Mouse (Mus musculus) MEL (cell line): Measurements from ENCODE around the gene Ugt1a10.

ENCODE experiments used
- BHLHE40 ChIP-seq: IDR thresholded peaks from 2 replicates; pipeline ENCODE4 v1.6.1; 2012; ENCODE audit warnings: low read depth, mild to moderate bottlenecking, inconsistent platforms, low read length, improper control_type of control experiment, borderline replicate concordance
- CTCF ChIP-seq, 3 experiments: IDR thresholded peaks in 2 of 3; conservative IDR thresholded peaks in 1 of 3; 2 replicates each; pipeline ENCODE4 v1.5.1; 2011 to 2012; ENCODE audit warnings: low read length in 3 of 3, low read depth in 2 of 3, mild to moderate bottlenecking in 2 of 3, improper control_type of control experiment in 1 of 3, inconsistent platforms in 1 of 3, mixed read lengths in 1 of 3, moderate library complexity in 1 of 3; ENCODE audit not compliant: control insufficient read depth in 1 of 3, insufficient read depth in 1 of 3, poor library complexity in 1 of 3, severe bottlenecking in 1 of 3
- POLR2A ChIP-seq, 2 experiments: IDR thresholded peaks; 2 replicates each; pipeline ENCODE4 v1.6.1; 2011 to 2012; ENCODE audit warnings: low read length in 2 of 2, mild to moderate bottlenecking in 2 of 2, control low read depth in 1 of 2, improper control_type of control experiment in 1 of 2, low read depth in 1 of 2, moderate library complexity in 1 of 2; ENCODE audit not compliant: control insufficient read depth in 1 of 2, insufficient read depth in 1 of 2, poor library complexity in 1 of 2
- TAL1 ChIP-seq: IDR thresholded peaks from 2 replicates; pipeline ENCODE4 v1.6.1; 2012; ENCODE audit warnings: mild to moderate bottlenecking, inconsistent platforms, low read length, moderate library complexity, mixed read lengths
- USF2 ChIP-seq, 2 experiments: IDR thresholded peaks; 2 replicates each; pipeline ENCODE4 v1.6.1; 2011 to 2012; ENCODE audit warnings: improper control_type of control experiment in 2 of 2, low read length in 2 of 2, borderline replicate concordance in 1 of 2, inconsistent platforms in 1 of 2, low read depth in 1 of 2, mild to moderate bottlenecking in 1 of 2; ENCODE audit not compliant: insufficient read depth in 1 of 2
- ZNF384 ChIP-seq: IDR thresholded peaks from 2 replicates; pipeline ENCODE4 v1.6.1; 2012; ENCODE audit warnings: low read depth, mild to moderate bottlenecking, inconsistent platforms, low read length, improper control_type of control experiment

DNA sequence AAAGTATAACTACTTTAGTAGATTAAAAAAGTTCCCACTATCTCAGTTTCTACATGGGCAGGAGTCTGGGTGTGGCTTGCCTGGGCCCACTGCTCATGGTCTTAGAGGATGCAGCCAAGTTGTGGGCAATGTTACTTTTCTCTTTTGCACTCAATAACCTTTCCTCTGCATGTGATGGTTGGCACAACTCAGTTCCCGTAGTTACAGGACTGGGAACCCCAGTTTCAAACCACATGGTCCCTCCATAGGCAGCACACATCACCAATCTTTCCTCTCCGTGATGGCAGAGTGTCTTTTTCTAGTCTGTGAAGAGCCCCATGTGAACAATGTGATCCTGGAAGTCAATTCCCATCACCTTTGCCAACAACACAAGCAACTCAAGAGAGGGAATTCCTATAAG lies 172.3 kb downstream of the Ugt1a10 start:
- TF ChIP-seq ZNF384 (no peak), POLR2A (IDR thresholded peaks at IDR 0.05; ENCODE audit: control insufficient read depth in 1 of 2, insufficient read depth in 1 of 2, low read depth in 1 of 2, low read length in 2 of 2, poor library complexity in 1 of 2) (no peak), CTCF (IDR thresholded peaks at IDR 0.05 in 2 of 3, conservative IDR thresholded peaks at IDR 0.05 in 1 of 3; ENCODE audit: control insufficient read depth in 1 of 3, insufficient read depth in 1 of 3, low read depth in 2 of 3, low read length in 3 of 3, poor library complexity in 1 of 3, severe bottlenecking in 1 of 3) (no peak), TAL1 (no peak), BHLHE40 (no peak), USF2 (IDR thresholded peaks at IDR 0.05; ENCODE audit: borderline replicate concordance in 1 of 2, insufficient read depth in 1 of 2, low read depth in 1 of 2, low read length in 2 of 2) (no peak)
